Mouse (Mus musculus): ENCODE results near the gene Kel. TPM values are rescaled to one million over a fixed set of nuclear protein-coding genes. Genes with fewer than 3 reads are reported as not detected.

The Kel gene
- polyA plus RNA-seq, 1 experiment = 1,115 TPM

- Histone ChIP-seq H3K4me1 (ENCODE audit: control insufficient read depth, insufficient read depth, low read length) (no peaks in the 10 kb centered on the region), H3K4me3 (replicated peaks; ENCODE audit: control insufficient read depth, low read depth, low read length) (no peak overlapping the region), H3K27ac (ENCODE audit: control insufficient read depth, insufficient read depth, low read depth, low read length, poor library complexity) (no peak overlapping the region)
- TF ChIP-seq POLR2A (IDR thresholded peaks at IDR 0.05; ENCODE audit: borderline replicate concordance, control insufficient read depth, low read depth, low read length) (no peak), CTCF (IDR thresholded peaks at IDR 0.05; ENCODE audit: control insufficient read depth, insufficient read depth, low read length) (no peak)
- WGBS = 68% methylated on average over 2 of the region's 2 CpGs
Observed at GRCm38 (mm10) chr6:41676530-41676929, 27.6 kb downstream of the Kel start.

GRCm38 (mm10) chr6:41662320-41662719, 41.8 kb downstream of the Kel start:
- no peak for TF ChIP-seq POLR2A (IDR thresholded peaks at IDR 0.05; ENCODE audit: borderline replicate concordance, control insufficient read depth, low read depth, low read length)
- H3K27ac ChIP-seq (ENCODE audit: control insufficient read depth, insufficient read depth, low read depth, low read length, poor library complexity) = no peak overlapping the region
- 15% methylated on average over 2 of the region's 2 CpGs for WGBS
- no peaks in the 10 kb centered on the region for H3K4me1 ChIP-seq (ENCODE audit: control insufficient read depth, insufficient read depth, low read length)
- H3K4me3 ChIP-seq (replicated peaks; ENCODE audit: control insufficient read depth, low read depth, low read length) = no peak overlapping the region

GRCm38 (mm10) chr6:41658487-41658886, 45.7 kb downstream of the Kel start:
- Histone ChIP-seq H3K27ac (ENCODE audit: control insufficient read depth, insufficient read depth, low read depth, low read length, poor library complexity) (no peak overlapping the region), H3K4me1 (ENCODE audit: control insufficient read depth, insufficient read depth, low read length) (no peaks in the 10 kb centered on the region), H3K4me3 (replicated peaks; ENCODE audit: control insufficient read depth, low read depth, low read length) (no peak overlapping the region)
- 56% methylated on average over 1 of the region's 1 CpGs for WGBS
- no peak for TF ChIP-seq POLR2A (IDR thresholded peaks at IDR 0.05; ENCODE audit: borderline replicate concordance, control insufficient read depth, low read depth, low read length)
- no peak for TF ChIP-seq CTCF (IDR thresholded peaks at IDR 0.05; ENCODE audit: control insufficient read depth, insufficient read depth, low read length)

- H3K27ac ChIP-seq (ENCODE audit: control insufficient read depth, insufficient read depth, low read depth, low read length, poor library complexity) = no peak overlapping the region
- 9% methylated on average over 8 of the region's 8 CpGs for WGBS
- no peak overlapping the region for H3K4me3 ChIP-seq (replicated peaks; ENCODE audit: control insufficient read depth, low read depth, low read length)
Observed at GRCm38 (mm10) chr6:41654648-41655047, 49.5 kb downstream of the Kel start.

GRCm38 (mm10) chr6:41653173-41653572, 51.0 kb downstream of the Kel start:
- H3K4me1 ChIP-seq (ENCODE audit: control insufficient read depth, insufficient read depth, low read length) = no peaks in the 10 kb centered on the region
- 43% methylated on average over 5 of the region's 5 CpGs for WGBS
- TF ChIP-seq POLR2A (IDR thresholded peaks at IDR 0.05; ENCODE audit: borderline replicate concordance, control insufficient read depth, low read depth, low read length) (no peak), CTCF (IDR thresholded peaks at IDR 0.05; ENCODE audit: control insufficient read depth, insufficient read depth, low read length) (no peak)
- no peak overlapping the region for H3K27ac ChIP-seq (ENCODE audit: control insufficient read depth, insufficient read depth, low read depth, low read length, poor library complexity)
- H3K4me3 ChIP-seq (replicated peaks; ENCODE audit: control insufficient read depth, low read depth, low read length) = no peak overlapping the region

More at GRCm38 (mm10) chr6:41654648-41655047, 49.5 kb downstream of the Kel start:
- TF ChIP-seq POLR2A (IDR thresholded peaks at IDR 0.05; ENCODE audit: borderline replicate concordance, control insufficient read depth, low read depth, low read length) = no peak
- TF ChIP-seq CTCF (IDR thresholded peaks at IDR 0.05; ENCODE audit: control insufficient read depth, insufficient read depth, low read length) = no peak
- no peaks in the 10 kb centered on the region for H3K4me1 ChIP-seq (ENCODE audit: control insufficient read depth, insufficient read depth, low read length)

GRCm38 (mm10) chr6:41646672-41647071, 57.5 kb downstream of the Kel start:
- no peak for TF ChIP-seq CTCF (IDR thresholded peaks at IDR 0.05; ENCODE audit: control insufficient read depth, insufficient read depth, low read length)
- TF ChIP-seq POLR2A (IDR thresholded peaks at IDR 0.05; ENCODE audit: borderline replicate concordance, control insufficient read depth, low read depth, low read length) = no peak
- H3K4me1 ChIP-seq (ENCODE audit: control insufficient read depth, insufficient read depth, low read length) = no peaks in the 10 kb centered on the region
- H3K27ac ChIP-seq (ENCODE audit: control insufficient read depth, insufficient read depth, low read depth, low read length, poor library complexity) = no peak overlapping the region
- H3K4me3 ChIP-seq (replicated peaks; ENCODE audit: control insufficient read depth, low read depth, low read length) = no peak overlapping the region

- Histone ChIP-seq H3K27ac (ENCODE audit: control insufficient read depth, insufficient read depth, low read depth, low read length, poor library complexity) (no peak overlapping the region), H3K4me1 (ENCODE audit: control insufficient read depth, insufficient read depth, low read length) (no peaks in the 10 kb centered on the region), H3K4me3 (replicated peaks; ENCODE audit: control insufficient read depth, low read depth, low read length) (no peak overlapping the region)
- TF ChIP-seq CTCF (IDR thresholded peaks at IDR 0.05; ENCODE audit: control insufficient read depth, insufficient read depth, low read length) = no peak
- TF ChIP-seq POLR2A (IDR thresholded peaks at IDR 0.05; ENCODE audit: borderline replicate concordance, control insufficient read depth, low read depth, low read length) = no peak
- 72% methylated on average over 3 of the region's 3 CpGs for WGBS
Observed at GRCm38 (mm10) chr6:41646220-41646619, 57.9 kb downstream of the Kel start.

- TF ChIP-seq POLR2A (IDR thresholded peaks at IDR 0.05; ENCODE audit: borderline replicate concordance, control insufficient read depth, low read depth, low read length) (no peak), CTCF (IDR thresholded peaks at IDR 0.05; ENCODE audit: control insufficient read depth, insufficient read depth, low read length) (no peak)
- no peak overlapping the region for H3K27ac ChIP-seq (ENCODE audit: control insufficient read depth, insufficient read depth, low read depth, low read length, poor library complexity)
- 42% methylated on average over 3 of the region's 3 CpGs for whole genome bisulfite sequencing
- H3K4me3 ChIP-seq (replicated peaks; ENCODE audit: control insufficient read depth, low read depth, low read length) = no peak overlapping the region
- H3K4me1 ChIP-seq (ENCODE audit: control insufficient read depth, insufficient read depth, low read length) = no peaks in the 10 kb centered on the region
Observed at GRCm38 (mm10) chr6:41643227-41643626, 60.9 kb downstream of the Kel start.

GRCm38 (mm10) chr6:41642765-41643164, 61.4 kb downstream of the Kel start:
- TF ChIP-seq POLR2A (IDR thresholded peaks at IDR 0.05; ENCODE audit: borderline replicate concordance, control insufficient read depth, low read depth, low read length) = no peak
- no peak for TF ChIP-seq CTCF (IDR thresholded peaks at IDR 0.05; ENCODE audit: control insufficient read depth, insufficient read depth, low read length)
- H3K27ac ChIP-seq (ENCODE audit: control insufficient read depth, insufficient read depth, low read depth, low read length, poor library complexity) = no peak overlapping the region
- WGBS = 42% methylated on average over 4 of the region's 4 CpGs
- no peaks in the 10 kb centered on the region for H3K4me1 ChIP-seq (ENCODE audit: control insufficient read depth, insufficient read depth, low read length)
- H3K4me3 ChIP-seq (replicated peaks; ENCODE audit: control insufficient read depth, low read depth, low read length) = no peak overlapping the region
